Mouse (Mus musculus): ENCODE results near the gene Cops8. TPM values are rescaled to one million over a fixed set of nuclear protein-coding genes. Genes with fewer than 3 reads are reported as not detected.

Cops8 gene
- total and polyA plus RNA-seq, 2 experiments from 2014 or later: 99.8 to 140 TPM

DNA sequence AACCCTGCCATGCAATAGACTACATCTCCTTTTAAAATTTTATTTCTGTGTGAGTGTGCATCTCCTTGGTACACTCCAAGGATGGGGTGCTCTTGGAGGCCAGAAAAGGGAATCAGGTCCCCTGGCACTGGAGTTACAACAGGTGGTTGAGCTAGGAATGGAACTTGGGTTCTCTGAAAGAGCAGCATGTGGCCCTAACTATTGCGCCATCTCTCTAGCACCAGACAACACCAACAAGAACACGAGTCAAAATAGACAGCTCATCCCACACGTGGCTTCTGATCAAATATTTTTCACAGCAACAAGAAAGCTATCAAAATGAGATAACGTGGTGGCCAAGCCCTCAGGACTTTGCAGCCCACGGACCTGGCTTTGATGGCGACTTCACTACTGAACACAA, 28.9 kb upstream of the Cops8 start:
- no peak overlapping the region for H3K27ac ChIP-seq (ENCODE audit: low read depth)
- ATAC-seq (ENCODE audit: insufficient read depth, low read depth) (no peak), DNase-seq (ENCODE audit: low spot score) (no peak)
- TF ChIP-seq EP300 (IDR thresholded peaks at IDR 0.05; ENCODE audit: low read depth): no peak
- TF ChIP-seq CTCF (IDR thresholded peaks at IDR 0.05; ENCODE audit: low read depth): no peak
- H3K4me2 ChIP-seq (ENCODE audit: low read depth, low read length): no peak overlapping the region
- H3K9me3 ChIP-seq (replicated peaks; ENCODE audit: control insufficient read depth, low read length): no peaks in the 10 kb centered on the region
- WGBS: 65% methylated on average over 6 of the region's 6 CpGs
- no peaks in the 10 kb centered on the region for H3K27me3 ChIP-seq (ENCODE audit: control insufficient read depth, insufficient read depth, low read length)
- H3K36me3 ChIP-seq (replicated peaks; ENCODE audit: control insufficient read depth, insufficient read depth, low read length): no peaks in the 10 kb centered on the region
- H3K4me1 ChIP-seq (ENCODE audit: control insufficient read depth, insufficient read depth): no peaks in the 10 kb centered on the region
- H3K4me3 ChIP-seq (ENCODE audit: low read depth, low read length): no peak overlapping the region
- no peak overlapping the region for H3K9ac ChIP-seq (replicated peaks; ENCODE audit: low read depth, low read length)

DNA sequence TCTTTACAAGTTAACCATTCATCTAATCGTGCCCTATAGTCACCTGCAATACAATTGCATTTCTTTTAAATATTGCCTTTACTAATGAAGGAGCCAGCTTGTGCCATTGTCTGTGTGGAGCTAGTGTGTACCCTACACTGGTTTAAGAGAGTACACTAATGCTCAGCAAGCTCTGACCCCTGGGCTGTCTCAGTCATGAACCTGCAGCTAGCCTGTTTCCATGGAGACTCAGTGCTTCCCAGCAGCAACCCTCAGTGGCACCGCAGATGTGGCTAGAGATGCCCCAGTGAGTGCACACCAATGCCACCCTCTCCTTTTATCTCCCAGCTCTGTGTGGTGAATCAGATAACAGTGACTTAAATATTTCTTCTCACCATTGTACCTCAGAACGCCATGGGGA, 27.9 kb upstream of the Cops8 start:
- no peaks in the 10 kb centered on the region for H3K27me3 ChIP-seq (ENCODE audit: control insufficient read depth, insufficient read depth, low read length)
- H3K36me3 ChIP-seq (replicated peaks; ENCODE audit: control insufficient read depth, insufficient read depth, low read length): no peaks in the 10 kb centered on the region
- H3K4me3 ChIP-seq (ENCODE audit: low read depth, low read length): no peak overlapping the region
- no peak overlapping the region for H3K27ac ChIP-seq (ENCODE audit: low read depth)
- WGBS: 62% methylated on average over 3 of the region's 3 CpGs
- TF ChIP-seq EP300 (IDR thresholded peaks at IDR 0.05; ENCODE audit: low read depth) (no peak), CTCF (IDR thresholded peaks at IDR 0.05; ENCODE audit: low read depth) (no peak)
- no peaks in the 10 kb centered on the region for H3K9me3 ChIP-seq (replicated peaks; ENCODE audit: control insufficient read depth, low read length)
- no peak overlapping the region for H3K4me2 ChIP-seq (ENCODE audit: low read depth, low read length)
- ATAC-seq (ENCODE audit: insufficient read depth, low read depth): no peak
- no peak overlapping the region for H3K9ac ChIP-seq (replicated peaks; ENCODE audit: low read depth, low read length)
- H3K4me1 ChIP-seq (ENCODE audit: control insufficient read depth, insufficient read depth): no peaks in the 10 kb centered on the region
- no peak for DNase-seq (ENCODE audit: low spot score)

DNA sequence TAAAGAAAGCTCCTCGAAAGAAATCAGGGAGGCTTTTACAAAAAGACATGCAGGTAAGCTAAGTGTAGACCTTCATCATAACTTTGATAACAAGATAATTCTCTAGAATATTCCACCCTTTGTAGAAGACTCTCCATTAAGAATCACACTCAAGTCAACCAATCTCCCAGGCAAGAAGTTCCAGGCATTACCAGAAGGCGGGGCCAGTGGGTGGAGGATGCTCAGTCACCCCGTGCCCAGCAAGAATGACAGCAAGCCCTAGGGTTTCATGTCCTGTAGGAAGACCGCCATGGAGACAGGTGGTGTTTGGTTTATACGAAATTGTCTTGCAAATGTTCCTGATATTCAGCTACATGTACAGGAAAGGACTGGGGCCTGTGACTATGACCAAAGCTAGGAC, 25.4 kb upstream of the Cops8 start:
- TF ChIP-seq EP300 (IDR thresholded peaks at IDR 0.05; ENCODE audit: low read depth): no peak
- 0 out of 2 replicates have a peak, but pooled peaks have one; percentile 9 for TF ChIP-seq CTCF (IDR thresholded peaks at IDR 0.05; ENCODE audit: low read depth)
- ATAC-seq (ENCODE audit: insufficient read depth, low read depth) (no peak), DNase-seq (ENCODE audit: low spot score) (no peak)
- H3K36me3 ChIP-seq (replicated peaks; ENCODE audit: control insufficient read depth, insufficient read depth, low read length): no peaks in the 10 kb centered on the region
- no peaks in the 10 kb centered on the region for H3K9me3 ChIP-seq (replicated peaks; ENCODE audit: control insufficient read depth, low read length)
- H3K27ac ChIP-seq (ENCODE audit: low read depth): no peak overlapping the region
- no peaks in the 10 kb centered on the region for H3K4me1 ChIP-seq (ENCODE audit: control insufficient read depth, insufficient read depth)
- 66% methylated on average over 5 of the region's 5 CpGs for WGBS
- no peak overlapping the region for H3K4me2 ChIP-seq (ENCODE audit: low read depth, low read length)
- H3K9ac ChIP-seq (replicated peaks; ENCODE audit: low read depth, low read length): no peak overlapping the region
- no peaks in the 10 kb centered on the region for H3K27me3 ChIP-seq (ENCODE audit: control insufficient read depth, insufficient read depth, low read length)
- no peak overlapping the region for H3K4me3 ChIP-seq (ENCODE audit: low read depth, low read length)

DNA sequence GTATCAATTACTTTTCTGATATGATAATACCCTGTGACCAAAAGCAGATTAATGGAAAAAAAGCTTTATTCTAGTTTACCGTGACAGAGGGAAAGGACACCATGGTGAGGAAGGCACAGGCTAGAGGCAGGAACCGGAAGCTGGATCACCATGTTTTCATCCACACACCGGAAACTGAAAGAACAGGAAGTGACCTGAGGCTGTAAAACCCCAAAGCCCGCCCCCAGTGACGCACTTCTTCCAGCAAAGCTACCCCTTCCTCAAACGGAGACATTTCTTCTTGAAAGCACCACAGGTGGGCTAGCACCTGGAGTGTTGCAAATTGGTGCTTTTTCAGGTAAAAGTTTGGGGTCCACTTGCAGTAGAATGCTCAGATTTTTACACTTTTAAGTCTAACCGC, 20.1 kb upstream of the Cops8 start:
- 66% methylated on average over 7 of the region's 7 CpGs for WGBS
- Histone ChIP-seq H3K4me1 (ENCODE audit: control insufficient read depth, insufficient read depth) (no peaks in the 10 kb centered on the region), H3K9ac (replicated peaks; ENCODE audit: low read depth, low read length) (no peak overlapping the region), H3K27ac (ENCODE audit: low read depth) (no peak overlapping the region), H3K36me3 (replicated peaks; ENCODE audit: control insufficient read depth, insufficient read depth, low read length) (no peaks in the 10 kb centered on the region), H3K4me2 (ENCODE audit: low read depth, low read length) (no peak overlapping the region), H3K27me3 (ENCODE audit: control insufficient read depth, insufficient read depth, low read length) (no peaks in the 10 kb centered on the region), H3K4me3 (ENCODE audit: low read depth, low read length) (no peak overlapping the region), H3K9me3 (replicated peaks; ENCODE audit: control insufficient read depth, low read length) (no peaks in the 10 kb centered on the region)
- DNase-seq (ENCODE audit: low spot score) (no peak), ATAC-seq (ENCODE audit: insufficient read depth, low read depth) (no peak)
- no peak for TF ChIP-seq CTCF (IDR thresholded peaks at IDR 0.05; ENCODE audit: low read depth)
- no peak for TF ChIP-seq EP300 (IDR thresholded peaks at IDR 0.05; ENCODE audit: low read depth)

DNA sequence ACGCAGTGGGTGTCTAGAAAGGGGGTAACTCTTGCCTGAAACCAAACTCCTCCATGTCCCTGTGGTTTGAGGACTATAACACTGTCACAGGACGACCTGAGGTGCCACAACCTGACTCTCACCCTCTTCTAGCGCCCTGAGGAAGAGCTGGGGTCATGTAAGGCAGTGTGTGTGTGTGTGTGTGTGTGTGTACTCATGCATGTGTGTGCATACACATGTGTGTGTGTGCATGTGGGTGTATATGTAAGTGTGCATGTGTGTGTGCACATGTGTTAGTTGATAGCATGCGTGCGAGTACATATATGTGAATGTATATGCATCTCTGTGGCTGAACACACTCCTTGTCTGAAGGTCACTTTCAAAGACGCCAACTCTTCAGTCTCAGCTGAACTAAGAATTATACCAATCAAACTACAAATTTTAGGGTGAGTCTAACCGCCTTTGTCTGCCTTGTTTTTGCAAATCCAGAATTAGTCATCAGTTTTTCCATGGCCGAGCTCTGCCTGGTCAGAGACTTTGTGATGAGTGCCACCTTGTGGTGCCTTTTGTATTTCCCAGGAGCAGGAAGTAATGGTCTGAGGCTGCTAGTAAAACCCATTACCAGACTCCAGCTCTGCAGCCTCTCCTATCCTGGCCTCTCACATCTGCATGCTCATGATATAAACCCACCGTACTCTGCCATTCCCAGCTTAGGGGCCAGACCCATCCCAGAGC, 14.6 kb upstream of the Cops8 start:
- H3K36me3 ChIP-seq (replicated peaks; ENCODE audit: control insufficient read depth, insufficient read depth, low read length): no peaks in the 10 kb centered on the region
- H3K27me3 ChIP-seq (ENCODE audit: control insufficient read depth, insufficient read depth, low read length): peaks cover under 1% of the 10 kb centered on the region; the same call in 1 of the 2 replicates
- no peaks in the 10 kb centered on the region for H3K4me1 ChIP-seq (ENCODE audit: control insufficient read depth, insufficient read depth)
- WGBS: 52% methylated on average over 9 of the region's 9 CpGs
- no peak overlapping the region for H3K27ac ChIP-seq (ENCODE audit: low read depth)
- no peak overlapping the region for H3K4me2 ChIP-seq (ENCODE audit: low read depth, low read length)
- H3K9me3 ChIP-seq (replicated peaks; ENCODE audit: control insufficient read depth, low read length): no peaks in the 10 kb centered on the region
- no peak overlapping the region for H3K9ac ChIP-seq (replicated peaks; ENCODE audit: low read depth, low read length)
- ATAC-seq (ENCODE audit: insufficient read depth, low read depth): peak; percentile 56; the same call in 1 of the 2 replicates
- TF ChIP-seq EP300 (IDR thresholded peaks at IDR 0.05; ENCODE audit: low read depth) (no peak), CTCF (IDR thresholded peaks at IDR 0.05; ENCODE audit: low read depth) (peak; percentile 81)
- H3K4me3 ChIP-seq (ENCODE audit: low read depth, low read length): no peak overlapping the region
- peak; percentile 81 for DNase-seq (ENCODE audit: low spot score)

DNA sequence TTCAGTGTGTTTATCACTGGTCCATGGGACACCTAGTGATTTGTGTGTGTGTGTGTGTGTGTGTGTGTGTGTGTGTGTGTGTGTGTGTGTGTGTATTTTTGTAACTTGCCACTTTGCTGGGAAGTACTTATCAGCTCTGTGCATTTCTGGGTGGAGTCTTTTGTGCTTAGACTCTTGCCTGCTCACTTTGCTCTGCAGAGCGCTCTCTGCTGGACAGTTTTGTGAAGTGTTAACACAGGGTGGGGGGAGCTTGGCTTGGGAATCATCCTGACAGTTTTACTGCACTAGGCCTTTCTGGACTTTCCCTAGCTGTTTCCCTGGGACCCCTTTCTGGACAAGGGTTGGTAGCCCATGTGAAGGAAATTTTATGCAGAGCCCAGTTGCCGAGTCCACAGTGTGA, 12.0 kb upstream of the Cops8 start:
- Histone ChIP-seq H3K27me3 (ENCODE audit: control insufficient read depth, insufficient read depth, low read length) (peaks cover 7% of the 10 kb centered on the region; the same call in 1 of the 2 replicates), H3K9me3 (replicated peaks; ENCODE audit: control insufficient read depth, low read length) (no peaks in the 10 kb centered on the region), H3K9ac (replicated peaks; ENCODE audit: low read depth, low read length) (no peak overlapping the region), H3K4me2 (ENCODE audit: low read depth, low read length) (no peak overlapping the region), H3K36me3 (replicated peaks; ENCODE audit: control insufficient read depth, insufficient read depth, low read length) (no peaks in the 10 kb centered on the region), H3K4me1 (ENCODE audit: control insufficient read depth, insufficient read depth) (no peaks in the 10 kb centered on the region), H3K27ac (ENCODE audit: low read depth) (no peak overlapping the region), H3K4me3 (ENCODE audit: low read depth, low read length) (no peak overlapping the region)
- WGBS: 49% methylated on average over 2 of the region's 2 CpGs
- DNase-seq (ENCODE audit: low spot score) (peak; percentile 62), ATAC-seq (ENCODE audit: insufficient read depth, low read depth) (peak; percentile 66)
- TF ChIP-seq EP300 (IDR thresholded peaks at IDR 0.05; ENCODE audit: low read depth) (no peak), CTCF (IDR thresholded peaks at IDR 0.05; ENCODE audit: low read depth) (peak; percentile 59)
